Mouse (Mus musculus): ENCODE data around the gene Ltb4r2. TPM values are rescaled to one million over a fixed set of nuclear protein-coding genes. Genes with fewer than 3 reads are reported as not detected.
A peak's percentile ranks its signal among the peaks of the same experiment; 100 is the strongest.
"Not testable (repeated sequence)": the region's sequence is repeated elsewhere in the genome, so short reads cannot be mapped to it uniquely, and the experiment has no call there.

The Ltb4r2 gene
- polyA plus RNA-seq, 1 experiment from 2014 or later: 0.32 TPM

DNA sequence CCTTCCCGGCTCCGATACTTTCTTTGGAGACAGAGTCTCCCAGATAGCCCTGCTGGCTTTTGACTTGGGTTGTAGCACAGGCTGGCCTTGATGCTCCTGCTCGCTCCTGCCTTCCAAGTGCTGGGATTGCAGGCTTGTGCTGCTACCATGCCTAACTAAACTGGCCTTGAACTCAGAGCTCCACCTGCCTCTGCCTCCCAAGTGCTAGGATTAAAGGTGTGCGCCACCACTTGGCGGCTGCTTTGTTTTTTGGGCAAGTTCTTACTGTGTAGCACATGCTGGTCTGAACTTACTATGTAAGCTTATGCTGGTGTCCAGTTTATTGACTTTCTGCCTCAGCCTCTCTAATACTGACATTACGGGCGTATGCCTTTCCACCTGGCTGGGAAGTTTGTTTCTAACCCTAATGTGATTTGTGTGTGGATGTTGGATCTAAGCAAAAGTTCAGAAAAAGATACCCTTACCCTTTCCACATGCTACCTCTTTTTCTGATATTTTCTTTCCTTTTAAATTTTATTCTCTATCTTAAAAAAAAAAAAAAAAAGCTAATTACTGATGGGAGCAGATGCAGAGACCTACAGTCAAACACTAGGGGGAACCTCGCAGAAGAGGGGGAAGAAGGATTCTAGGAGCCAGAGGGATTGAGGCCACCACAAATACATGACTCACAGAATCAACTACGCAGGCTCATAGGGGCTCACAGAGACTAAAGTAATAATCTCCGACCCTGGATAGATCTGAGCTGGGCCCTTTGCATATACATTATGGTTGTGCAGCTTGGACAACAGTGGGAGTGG, 14.0 kb upstream of the Ltb4r2 start:
- Histone ChIP-seq H3K27me3 (ENCODE audit: control insufficient read depth, insufficient read depth, low read length) (no peaks in the 10 kb centered on the region), H3K9ac (ENCODE audit: low read length) (no peak overlapping the region), H3K4me3 (ENCODE audit: low read length) (no peak overlapping the region), H3K36me3 (ENCODE audit: control insufficient read depth, insufficient read depth) (peaks cover 23% of the 10 kb centered on the region), H3K4me1 (ENCODE audit: control insufficient read depth, insufficient read depth, low read length) (peaks cover 22% of the 10 kb centered on the region), H3K9me3 (replicated peaks; ENCODE audit: control insufficient read depth, low read length) (no peaks in the 10 kb centered on the region), H3K27ac (ENCODE audit: low read length) (no peak overlapping the region), H3K4me2 (ENCODE audit: low read depth, low read length) (peak overlapping the region; percentile 94; the same call in 1 of the 2 replicates)
- ATAC-seq (replicated peaks; ENCODE audit: extremely low read depth, insufficient read depth, low FRiP score): no peak
- WGBS: 83% methylated on average over 10 of the region's 10 CpGs

DNA sequence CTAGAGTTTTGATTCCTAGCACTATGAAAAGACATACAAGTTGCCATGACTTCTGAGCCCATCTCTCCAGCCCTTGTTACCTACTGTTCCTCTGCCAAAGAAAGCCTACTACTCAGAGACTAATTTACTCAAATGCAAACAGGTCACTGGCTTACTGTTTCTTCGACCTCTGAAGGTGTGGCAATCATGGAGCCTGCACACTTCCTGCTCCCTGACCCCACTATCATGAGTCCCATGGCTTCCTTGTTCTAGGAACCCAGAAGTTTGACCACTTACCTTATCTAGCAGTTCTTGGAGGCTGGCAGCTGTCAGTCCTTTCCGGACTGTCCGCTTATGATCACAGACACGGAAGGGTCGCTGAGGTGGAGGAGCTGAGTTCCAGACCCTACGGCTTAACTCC, 3.7 kb upstream of the Ltb4r2 start:
- WGBS: 29% methylated on average over 6 of the region's 6 CpGs
- H3K27me3 ChIP-seq (ENCODE audit: control insufficient read depth, insufficient read depth, low read length): peaks cover 7% of the 10 kb centered on the region
- no peak overlapping the region for H3K27ac ChIP-seq (ENCODE audit: low read length)
- no peak overlapping the region for H3K9ac ChIP-seq (ENCODE audit: low read length)
- no peak overlapping the region for H3K4me3 ChIP-seq (ENCODE audit: low read length)
- H3K4me1 ChIP-seq (ENCODE audit: control insufficient read depth, insufficient read depth, low read length): peaks cover 6% of the 10 kb centered on the region; the same call in 1 of the 2 replicates
- H3K36me3 ChIP-seq (ENCODE audit: control insufficient read depth, insufficient read depth): peaks cover 30% of the 10 kb centered on the region
- H3K9me3 ChIP-seq (replicated peaks; ENCODE audit: control insufficient read depth, low read length): no peaks in the 10 kb centered on the region
- H3K4me2 ChIP-seq (ENCODE audit: low read depth, low read length): 0 out of 2 replicates have a peak overlapping the region, but pooled peaks have one; percentile 21
- ATAC-seq (replicated peaks; ENCODE audit: extremely low read depth, insufficient read depth, low FRiP score): no peak

DNA sequence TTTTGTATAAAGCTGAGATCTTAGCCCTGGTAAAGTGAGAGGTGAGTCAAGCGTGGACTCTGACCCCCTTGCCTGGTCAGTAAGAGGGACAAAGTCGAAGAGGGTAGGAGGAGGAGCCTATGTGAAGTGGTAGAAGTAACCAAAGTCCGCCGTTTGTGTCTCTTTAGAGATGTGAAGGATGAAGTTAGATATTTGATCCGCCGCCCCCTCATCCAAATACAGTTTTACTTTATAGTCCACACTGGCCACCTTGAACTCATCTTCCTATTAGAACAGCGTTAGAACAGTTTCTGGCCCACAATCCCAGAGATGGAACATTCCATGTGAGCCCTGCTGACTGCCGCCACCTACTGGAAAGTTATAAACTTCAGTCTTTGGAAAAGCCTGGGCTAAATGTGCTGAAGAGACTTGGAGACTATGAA, 2.9 kb upstream of the Ltb4r2 start, which contains the start of gene Cideb:
Gene Cideb, minus strand, starts transcription at position 96 of the 422 bp plus-strand sequence.
- H3K4me3 ChIP-seq (ENCODE audit: low read length): no peak within 1 kb of the TSS

DNA sequence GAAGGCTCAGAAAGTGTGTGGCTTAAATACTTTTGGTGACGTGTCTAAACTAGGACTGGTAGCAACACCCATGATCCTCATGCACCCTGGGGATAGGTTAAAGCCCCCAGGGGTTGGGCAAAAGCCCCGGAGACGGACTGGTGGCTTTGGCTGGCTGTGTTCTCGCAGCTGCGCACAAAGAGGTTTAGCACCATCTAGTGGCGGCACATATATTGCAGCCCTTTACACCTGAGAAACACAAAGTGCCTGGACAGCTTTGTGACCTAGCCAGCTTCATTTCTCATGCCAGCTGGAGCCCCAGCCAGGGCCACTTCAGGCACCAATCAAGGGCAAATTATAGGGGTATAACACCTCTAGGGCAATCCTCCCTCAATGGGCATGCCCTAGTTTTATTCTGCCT, 1.1 kb upstream of the Ltb4r2 start:
- Histone ChIP-seq H3K4me1 (ENCODE audit: control insufficient read depth, insufficient read depth, low read length) (peaks cover 16% of the 10 kb centered on the region), H3K4me2 (ENCODE audit: low read depth, low read length) (peak overlapping the region; percentile 63), H3K4me3 (ENCODE audit: low read length) (peak overlapping the region; percentile 26), H3K9ac (ENCODE audit: low read length) (peak overlapping the region; percentile 28)
- not testable (repeated sequence) for H3K9me3 ChIP-seq (replicated peaks; ENCODE audit: control insufficient read depth, low read length); H3K36me3 ChIP-seq (ENCODE audit: control insufficient read depth, insufficient read depth); H3K27me3 ChIP-seq (ENCODE audit: control insufficient read depth, insufficient read depth, low read length); ATAC-seq (replicated peaks; ENCODE audit: extremely low read depth, insufficient read depth, low FRiP score); H3K27ac ChIP-seq (ENCODE audit: low read length)
- 0% methylated on average over 6 of the region's 6 CpGs for WGBS

More for the DNA sequence above, 2.9 kb upstream of the Ltb4r2 start, which contains the start of gene Cideb:
- Histone ChIP-seq H3K9me3 (replicated peaks; ENCODE audit: control insufficient read depth, low read length) (no peaks in the 10 kb centered on the region), H3K9ac (ENCODE audit: low read length) (no peak within 1 kb of the TSS), H3K36me3 (ENCODE audit: control insufficient read depth, insufficient read depth) (peaks cover 22% of the 10 kb centered on the region), H3K27ac (ENCODE audit: low read length) (no peak within 1 kb of the TSS), H3K4me1 (ENCODE audit: control insufficient read depth, insufficient read depth, low read length) (peaks cover 12% of the 10 kb centered on the region), H3K4me2 (ENCODE audit: low read depth, low read length) (peak within 1 kb of the TSS; percentile 51), H3K27me3 (ENCODE audit: control insufficient read depth, insufficient read depth, low read length) (peaks cover 7% of the 10 kb centered on the region)
- no peak for ATAC-seq (replicated peaks; ENCODE audit: extremely low read depth, insufficient read depth, low FRiP score)
- 14% methylated on average over 8 of the region's 8 CpGs for WGBS

DNA sequence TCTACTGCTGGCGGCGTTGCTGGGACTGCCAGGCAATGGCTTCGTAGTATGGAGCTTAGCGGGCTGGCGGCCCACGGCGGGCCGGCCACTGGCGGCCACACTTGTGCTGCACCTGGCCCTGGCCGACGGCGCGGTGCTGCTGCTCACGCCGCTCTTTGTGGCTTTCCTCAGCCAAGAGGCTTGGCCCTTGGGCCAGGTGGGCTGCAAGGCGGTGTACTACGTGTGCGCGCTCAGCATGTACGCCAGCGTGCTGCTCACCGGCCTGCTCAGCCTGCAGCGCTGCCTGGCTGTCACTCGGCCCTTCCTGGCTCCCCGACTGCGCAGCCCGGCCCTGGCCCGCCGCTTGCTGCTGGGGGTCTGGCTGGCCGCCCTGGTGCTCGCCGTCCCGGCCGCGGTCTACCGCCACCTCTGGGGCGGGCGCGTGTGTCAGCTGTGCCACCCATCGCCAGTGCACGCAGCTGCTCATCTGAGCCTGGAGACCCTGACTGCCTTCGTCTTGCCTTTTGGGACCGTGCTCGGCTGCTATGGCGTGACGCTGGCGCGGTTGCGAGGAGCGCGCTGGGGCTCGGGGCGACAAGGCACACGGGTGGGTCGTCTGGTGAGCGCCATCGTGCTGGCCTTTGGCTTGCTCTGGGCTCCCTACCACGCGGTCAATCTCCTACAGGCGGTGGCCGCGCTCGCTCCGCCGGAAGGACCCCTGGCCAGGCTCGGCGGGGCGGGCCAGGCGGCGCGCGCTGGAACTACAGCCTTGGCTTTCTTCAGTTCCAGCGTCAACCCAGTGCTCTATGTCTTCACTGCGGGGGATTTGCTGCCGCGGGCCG, 983 bp downstream of the Ltb4r2 start:
- under 1% methylated on average over 77 of the region's 77 CpGs for WGBS
- no peaks in the 10 kb centered on the region for H3K36me3 ChIP-seq (ENCODE audit: control insufficient read depth, insufficient read depth)
- H3K27ac ChIP-seq (ENCODE audit: low read length): peak overlapping the region; percentile 13; the same call in 1 of the 2 replicates

DNA sequence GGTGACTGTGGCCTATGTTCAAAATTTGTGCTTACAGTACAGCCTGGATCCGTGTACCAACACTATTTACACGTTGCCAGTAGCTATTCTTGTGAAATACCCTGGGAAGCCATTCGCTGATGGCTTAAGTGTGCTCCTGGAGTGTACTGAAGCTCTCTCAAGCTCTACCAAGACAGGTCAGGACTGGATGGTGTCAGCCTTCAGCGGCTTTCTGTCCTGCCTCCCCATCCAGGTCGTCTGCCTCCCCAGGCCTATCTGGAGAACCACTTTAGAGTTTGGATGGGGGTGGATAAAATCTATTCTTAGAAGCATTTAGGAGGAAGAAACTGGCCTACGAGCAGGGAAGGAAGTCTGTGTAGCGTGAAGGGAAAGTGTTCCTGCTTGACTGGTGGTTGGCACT, 1.9 kb downstream of the Ltb4r2 start:
- ATAC-seq (replicated peaks; ENCODE audit: extremely low read depth, insufficient read depth, low FRiP score): no peak
- H3K27ac ChIP-seq (ENCODE audit: low read length): 0 out of 2 replicates have a peak overlapping the region, but pooled peaks have one; percentile 43
- H3K9me3 ChIP-seq (replicated peaks; ENCODE audit: control insufficient read depth, low read length): no peaks in the 10 kb centered on the region
- H3K4me3 ChIP-seq (ENCODE audit: low read length): no peak overlapping the region
- no peak overlapping the region; the same call in 1 of the 2 replicates for H3K4me2 ChIP-seq (ENCODE audit: low read depth, low read length)
- peaks cover 16% of the 10 kb centered on the region for H3K4me1 ChIP-seq (ENCODE audit: control insufficient read depth, insufficient read depth, low read length)
- H3K9ac ChIP-seq (ENCODE audit: low read length): no peak overlapping the region
- 25% methylated on average over 7 of the region's 7 CpGs for WGBS
- H3K36me3 ChIP-seq (ENCODE audit: control insufficient read depth, insufficient read depth): no peaks in the 10 kb centered on the region
- H3K27me3 ChIP-seq (ENCODE audit: control insufficient read depth, insufficient read depth, low read length): peaks cover 19% of the 10 kb centered on the region

More for the DNA sequence above, 983 bp downstream of the Ltb4r2 start:
- H3K4me3 ChIP-seq (ENCODE audit: low read length): peak overlapping the region; percentile 68
- H3K4me1 ChIP-seq (ENCODE audit: control insufficient read depth, insufficient read depth, low read length): peaks cover 16% of the 10 kb centered on the region
- peak overlapping the region; percentile 81 for H3K9ac ChIP-seq (ENCODE audit: low read length)
- ATAC-seq (replicated peaks; ENCODE audit: extremely low read depth, insufficient read depth, low FRiP score): peak; percentile 45
- H3K9me3 ChIP-seq (replicated peaks; ENCODE audit: control insufficient read depth, low read length): no peaks in the 10 kb centered on the region
- peaks cover 18% of the 10 kb centered on the region for H3K27me3 ChIP-seq (ENCODE audit: control insufficient read depth, insufficient read depth, low read length)
- H3K4me2 ChIP-seq (ENCODE audit: low read depth, low read length): peak overlapping the region; percentile 96

DNA sequence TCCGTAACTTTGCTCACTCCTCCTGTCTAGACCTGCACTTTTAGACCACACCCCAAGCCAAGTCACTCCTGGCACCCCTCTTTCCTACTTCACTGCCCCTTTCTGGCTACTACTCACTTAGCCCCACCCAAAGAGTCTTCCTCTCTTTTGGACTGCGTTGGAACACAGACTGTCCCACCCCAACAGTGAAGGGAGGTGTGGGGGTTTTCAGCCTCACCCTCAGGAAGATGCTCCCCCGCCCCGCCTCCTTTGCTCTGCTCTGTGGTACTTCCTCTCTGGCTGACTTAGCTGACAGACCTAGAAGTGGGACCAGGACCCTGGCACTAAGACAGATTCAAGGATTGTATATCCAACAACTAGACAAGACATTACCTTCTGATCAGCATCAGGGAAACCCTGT, 4.5 kb downstream of the Ltb4r2 start, which contains the start of gene Ltb4r1:
Gene Ltb4r1, plus strand, starts transcription at position 267 of the 400 bp plus-strand sequence.
- ATAC-seq (replicated peaks; ENCODE audit: extremely low read depth, insufficient read depth, low FRiP score): no peak
- 65% methylated on average over 4 of the region's 4 CpGs for WGBS
- H3K9me3 ChIP-seq (replicated peaks; ENCODE audit: control insufficient read depth, low read length): no peaks in the 10 kb centered on the region
- H3K27ac ChIP-seq (ENCODE audit: low read length): no peak within 1 kb of the TSS
- peaks cover 16% of the 10 kb centered on the region for H3K4me1 ChIP-seq (ENCODE audit: control insufficient read depth, insufficient read depth, low read length)
- no peak within 1 kb of the TSS for H3K4me2 ChIP-seq (ENCODE audit: low read depth, low read length)
- H3K9ac ChIP-seq (ENCODE audit: low read length): no peak within 1 kb of the TSS
- no peak within 1 kb of the TSS for H3K4me3 ChIP-seq (ENCODE audit: low read length)
- H3K36me3 ChIP-seq (ENCODE audit: control insufficient read depth, insufficient read depth): no peaks in the 10 kb centered on the region
- H3K27me3 ChIP-seq (ENCODE audit: control insufficient read depth, insufficient read depth, low read length): peaks cover 19% of the 10 kb centered on the region

DNA sequence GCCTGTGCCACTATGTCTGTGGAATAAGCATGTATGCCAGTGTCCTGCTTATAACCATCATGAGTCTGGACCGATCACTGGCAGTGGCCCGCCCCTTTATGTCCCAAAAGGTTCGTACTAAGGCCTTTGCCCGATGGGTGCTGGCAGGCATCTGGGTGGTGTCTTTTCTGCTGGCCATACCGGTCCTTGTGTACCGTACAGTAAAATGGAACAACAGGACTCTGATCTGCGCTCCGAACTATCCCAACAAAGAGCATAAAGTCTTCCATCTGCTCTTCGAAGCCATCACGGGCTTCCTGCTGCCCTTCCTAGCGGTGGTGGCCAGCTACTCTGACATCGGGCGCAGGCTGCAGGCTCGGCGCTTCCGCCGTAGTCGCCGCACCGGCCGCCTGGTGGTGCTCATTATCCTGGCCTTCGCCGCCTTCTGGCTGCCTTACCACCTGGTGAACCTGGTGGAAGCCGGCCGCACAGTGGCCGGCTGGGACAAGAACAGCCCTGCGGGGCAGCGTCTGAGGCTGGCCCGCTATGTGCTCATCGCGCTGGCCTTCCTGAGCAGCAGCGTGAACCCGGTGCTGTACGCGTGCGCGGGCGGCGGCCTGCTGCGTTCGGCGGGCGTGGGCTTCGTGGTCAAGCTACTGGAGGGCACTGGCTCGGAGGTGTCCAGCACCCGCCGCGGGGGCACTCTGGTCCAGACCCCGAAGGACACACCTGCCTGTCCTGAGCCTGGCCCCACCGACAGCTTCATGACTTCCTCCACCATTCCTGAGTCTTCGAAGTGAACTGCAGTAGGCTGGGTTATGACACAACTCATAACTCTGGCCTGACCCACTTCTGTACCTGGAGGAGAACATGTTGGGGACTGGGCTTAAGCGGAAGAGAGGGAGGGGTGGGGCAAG, 6.5 kb downstream of the Ltb4r2 start:
- Histone ChIP-seq H3K27ac (ENCODE audit: low read length) (no peak overlapping the region), H3K4me1 (ENCODE audit: control insufficient read depth, insufficient read depth, low read length) (peaks cover 11% of the 10 kb centered on the region), H3K9me3 (replicated peaks; ENCODE audit: control insufficient read depth, low read length) (no peaks in the 10 kb centered on the region), H3K36me3 (ENCODE audit: control insufficient read depth, insufficient read depth) (no peaks in the 10 kb centered on the region), H3K9ac (ENCODE audit: low read length) (peak overlapping the region; percentile 75), H3K4me3 (ENCODE audit: low read length) (peak overlapping the region; percentile 52), H3K27me3 (ENCODE audit: control insufficient read depth, insufficient read depth, low read length) (peaks cover 12% of the 10 kb centered on the region), H3K4me2 (ENCODE audit: low read depth, low read length) (peak overlapping the region; percentile 75)
- no peak; the same call in 1 of the 2 replicates for ATAC-seq (replicated peaks; ENCODE audit: extremely low read depth, insufficient read depth, low FRiP score)
- 11% methylated on average over 52 of the region's 52 CpGs for WGBS

Measured in heart, embryonic 16.5 days (tissue).